Mouse (Mus musculus): Measurements from ENCODE around the gene Nxph3. TPM values are rescaled to one million over a fixed set of nuclear protein-coding genes. Genes with fewer than 3 reads are reported as not detected.

Nxph3 gene
- polyA plus RNA-seq, 2 experiments from 2014 or later = not detected

DNA sequence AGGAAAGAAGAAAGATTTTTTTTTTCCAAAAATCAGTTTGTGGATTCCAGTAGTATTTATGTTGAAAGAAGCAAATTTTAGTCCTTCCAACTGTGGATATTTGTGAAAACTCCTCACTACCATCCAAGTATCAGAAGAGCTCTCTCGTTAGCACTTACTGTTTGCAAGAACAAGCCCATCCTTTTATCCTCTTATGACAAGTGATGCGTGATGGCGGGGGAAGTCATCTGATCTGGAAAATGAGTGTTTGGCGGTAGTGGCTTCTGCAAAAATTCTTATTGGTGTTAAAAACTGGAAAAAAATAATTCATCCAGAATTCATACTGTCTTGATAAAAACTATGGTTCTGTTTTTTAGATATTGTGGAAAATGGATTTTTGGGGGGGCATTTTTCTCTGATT lies 22.1 kb downstream of the Nxph3 start:
- no peak for ATAC-seq

DNA sequence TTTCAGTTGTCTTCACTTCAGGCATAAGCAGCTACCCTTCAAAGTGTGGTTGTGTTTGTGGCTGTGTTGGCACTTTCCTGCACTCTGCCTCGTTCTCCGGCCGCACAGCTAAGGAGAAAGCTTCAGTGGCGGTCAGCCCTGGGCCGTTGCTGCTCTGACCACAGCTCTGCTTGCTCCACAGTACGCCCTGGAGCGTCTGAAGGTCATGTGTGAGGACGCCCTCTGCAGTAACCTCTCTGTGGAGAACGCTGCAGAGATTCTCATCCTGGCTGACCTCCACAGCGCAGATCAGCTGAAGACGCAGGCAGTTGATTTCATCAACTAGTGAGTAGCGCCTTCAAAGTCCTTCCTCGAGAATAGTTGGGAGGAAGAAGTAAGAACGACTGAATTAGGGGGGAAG lies 24.3 kb downstream of the Nxph3 start:
- ATAC-seq = no peak

DNA sequence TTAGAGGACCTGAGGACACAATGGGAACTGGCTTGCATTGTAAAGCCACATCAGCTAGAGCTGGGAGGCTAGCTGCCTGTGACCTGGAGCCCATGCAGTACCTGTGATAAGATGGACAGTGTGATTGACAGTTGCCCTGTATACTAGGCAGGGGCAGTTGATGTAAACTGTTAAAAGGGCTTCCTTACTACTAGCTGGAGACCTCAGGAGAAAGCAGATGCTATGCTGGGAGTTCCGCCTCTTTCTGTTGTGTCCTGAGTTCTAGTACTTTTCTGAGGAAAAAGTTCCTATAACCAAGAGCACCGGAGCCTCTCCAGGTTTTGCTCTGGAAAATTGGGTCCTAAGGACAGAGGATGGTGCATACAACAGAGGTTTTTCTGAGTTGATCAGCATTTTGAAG lies 27.1 kb downstream of the Nxph3 start:
- ATAC-seq = no peak

DNA sequence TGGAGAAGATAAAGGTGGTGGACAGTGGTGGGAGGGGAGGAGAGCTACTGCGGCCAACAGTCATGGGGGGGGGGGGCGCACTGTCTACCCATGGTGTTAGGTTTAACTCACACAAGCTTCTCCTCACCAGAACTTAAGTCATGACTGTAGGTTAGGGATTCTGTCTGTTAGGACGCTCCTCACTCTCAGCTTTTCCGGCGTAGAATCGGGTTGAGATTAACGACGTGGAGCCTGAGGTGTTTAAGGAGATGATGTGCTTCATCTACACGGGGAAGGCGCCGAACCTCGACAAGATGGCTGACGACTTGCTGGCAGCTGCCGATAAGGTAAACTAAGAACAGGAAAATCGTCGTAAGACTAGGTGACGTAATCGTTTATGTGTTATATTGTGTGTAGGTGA lies 28.7 kb downstream of the Nxph3 start:
- ATAC-seq = no peak

DNA sequence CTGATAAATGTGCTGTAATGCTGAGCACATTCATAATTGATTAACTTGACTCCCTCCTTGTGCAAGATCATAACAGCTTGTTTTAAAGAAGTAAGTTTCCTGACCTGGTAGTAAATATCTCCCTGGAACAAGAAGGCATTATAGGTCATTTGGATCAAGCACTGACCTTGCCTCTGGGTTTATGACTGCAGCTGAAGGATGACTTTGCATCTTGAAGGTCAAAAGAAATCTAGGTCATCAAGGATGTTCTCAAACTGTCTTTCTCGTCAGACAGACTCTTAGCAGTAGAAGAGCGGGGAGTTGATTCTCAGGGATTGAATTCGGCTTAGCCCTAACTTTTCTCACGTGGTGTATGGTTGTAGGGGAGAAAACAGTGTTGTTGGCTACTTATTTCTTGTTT lies 33.7 kb downstream of the Nxph3 start:
- ATAC-seq = no peak

DNA sequence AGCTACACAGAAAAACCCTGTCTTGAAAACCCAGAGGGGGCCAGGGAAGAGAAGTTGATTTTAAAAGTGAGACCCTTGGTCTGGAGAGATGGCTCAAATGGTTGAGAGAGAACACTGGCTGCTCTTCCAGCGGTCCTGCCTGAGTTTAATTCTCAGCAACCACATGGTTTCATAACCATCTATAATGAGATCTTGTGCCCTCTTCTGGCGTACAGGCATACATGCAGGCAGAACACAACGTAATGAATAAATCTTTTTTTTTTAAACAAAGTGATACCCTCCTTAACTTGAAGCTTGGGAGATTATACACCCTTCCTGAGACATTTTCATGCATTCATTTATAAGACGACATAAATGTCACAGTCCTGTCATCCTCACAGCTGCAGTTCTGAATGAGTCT lies 34.9 kb downstream of the Nxph3 start:
- ATAC-seq = no peak

DNA sequence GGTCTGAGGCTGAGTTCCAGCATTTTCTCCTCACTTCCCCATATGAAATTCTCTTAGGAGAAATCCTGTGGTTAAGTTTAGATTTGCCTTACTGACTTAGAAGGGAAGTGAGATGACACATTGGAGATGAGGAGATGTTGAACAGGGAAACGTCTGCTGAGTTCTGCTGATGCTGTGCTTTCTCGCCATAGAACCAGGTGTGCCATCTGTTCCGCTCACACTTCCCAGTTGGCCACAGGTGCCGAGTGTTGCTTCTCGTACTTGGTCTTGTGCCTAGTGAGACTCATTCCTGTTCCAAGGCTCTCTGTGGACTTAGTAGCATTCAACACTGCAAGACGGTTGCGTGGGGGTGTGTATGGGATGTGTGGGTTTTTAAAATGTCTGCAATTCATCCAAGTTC lies 38.0 kb downstream of the Nxph3 start:
- ATAC-seq = no peak

DNA sequence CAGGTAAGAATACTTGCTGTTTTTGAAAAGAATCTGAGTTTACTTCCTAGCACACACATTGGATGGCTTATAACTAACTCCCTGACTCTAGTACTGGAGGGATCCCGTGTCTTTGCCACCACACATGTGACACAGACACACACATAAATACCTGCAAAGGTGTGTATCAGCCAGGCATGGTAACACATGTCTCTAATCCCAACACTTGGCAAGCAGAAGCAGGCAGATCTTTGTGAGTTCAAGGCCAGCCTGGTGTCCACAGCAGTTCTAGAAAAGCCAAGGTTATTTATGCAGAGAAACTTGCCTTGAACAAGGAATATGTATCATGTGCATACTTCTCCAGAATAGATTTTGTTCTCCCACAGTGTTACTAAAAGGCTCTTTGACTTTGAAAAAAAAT lies 40.9 kb downstream of the Nxph3 start:
- ATAC-seq = no peak

DNA sequence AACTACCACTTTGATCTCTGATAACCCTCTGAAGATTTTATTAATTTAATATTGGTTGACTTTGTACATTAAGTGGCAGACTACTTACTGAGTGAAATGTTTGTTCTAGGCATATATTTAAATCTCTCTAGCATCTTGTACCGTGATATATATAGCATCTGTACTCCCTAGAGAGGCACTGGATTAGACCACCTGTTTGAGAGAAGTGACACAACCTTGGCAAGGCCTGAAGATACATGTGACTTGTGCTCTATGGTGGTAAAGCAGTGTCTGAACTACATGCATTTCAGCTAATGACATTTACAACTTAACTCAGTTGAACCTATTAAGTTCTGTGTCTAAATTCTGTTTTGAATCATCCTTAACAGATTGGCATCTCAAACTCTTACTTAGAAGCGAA lies 41.4 kb downstream of the Nxph3 start:
- ATAC-seq = no peak

DNA sequence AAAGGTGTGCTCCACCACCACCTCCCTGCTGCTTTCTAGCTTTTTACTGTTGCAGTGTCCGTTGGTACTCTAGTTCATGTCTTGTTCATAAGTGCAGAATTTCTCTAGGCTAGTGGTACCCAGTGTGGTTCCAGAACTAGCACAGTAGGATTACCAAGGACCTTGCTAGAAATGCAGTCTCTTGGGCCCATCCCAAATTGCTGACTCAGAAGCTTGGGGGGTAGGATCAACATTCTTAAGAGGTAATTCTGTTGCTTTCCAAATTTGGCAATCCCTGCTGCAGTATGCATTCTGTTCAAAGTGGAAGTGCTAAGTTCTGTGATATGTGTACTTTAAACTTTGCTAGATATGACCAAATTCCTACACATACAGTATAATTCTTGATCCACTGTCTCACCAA lies 46.6 kb downstream of the Nxph3 start:
- no peak for ATAC-seq

DNA sequence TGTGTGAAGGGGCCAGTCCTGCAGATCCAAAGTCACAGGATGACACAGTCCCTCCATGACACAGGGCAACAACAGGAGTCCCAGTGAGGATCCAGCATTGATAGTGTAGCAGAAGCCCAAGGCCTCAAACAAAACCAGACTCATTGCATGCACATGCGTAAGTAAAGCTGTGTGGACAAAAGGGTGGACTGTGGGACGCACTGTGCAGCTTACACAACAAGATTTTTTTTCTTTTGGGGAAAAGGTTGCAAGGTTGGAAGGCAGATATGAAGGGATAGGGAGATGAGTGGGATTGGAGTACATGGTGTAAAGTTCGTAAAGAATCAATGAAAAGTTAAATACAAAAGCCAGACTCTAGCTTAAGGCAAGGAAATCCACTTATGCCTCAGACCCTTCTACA lies 52.2 kb downstream of the Nxph3 start:
- no peak for ATAC-seq

DNA sequence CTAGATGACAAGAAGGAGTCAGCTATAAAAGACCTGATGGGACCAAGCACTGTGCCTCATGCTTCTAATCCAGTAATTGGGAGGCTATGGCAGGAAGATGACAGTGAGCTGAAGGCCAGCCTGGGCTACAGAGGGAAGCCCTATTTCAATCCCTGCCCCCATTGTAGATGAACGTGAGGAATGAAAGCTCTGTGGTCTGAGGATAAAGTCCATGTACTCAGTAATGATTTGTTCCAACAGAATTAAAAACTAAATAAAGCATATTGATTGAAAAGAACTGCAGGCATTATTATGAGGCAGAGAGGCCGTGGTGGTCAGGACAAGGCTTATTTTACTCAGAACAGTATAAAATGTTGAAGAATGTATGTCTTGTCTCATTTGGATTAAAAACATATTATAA lies 53.5 kb downstream of the Nxph3 start:
- ATAC-seq = no peak

Other genes starting within 250 kb of the Nxph3 start
- 10 to 100 TPM; 44.9 to 65.7 TPM for gene Kat7, start 204.3 kb downstream of the Nxph3 start, polyA plus RNA-seq (2017; shearing (Covaris generic))
- 10 to 100 TPM; 21.1 to 26.9 TPM for gene Fam117a, start 177.6 kb downstream of the Nxph3 start, polyA plus RNA-seq (2017; shearing (Covaris generic))
- gene Slc35b1, start 129.9 kb downstream of the Nxph3 start, polyA plus RNA-seq (2017; shearing (Covaris generic)) = 10 to 100 TPM; 53.8 to 61.1 TPM
- 100 to 1,000 TPM; 176 to 230 TPM for gene Spop, start 100.5 kb downstream of the Nxph3 start, polyA plus RNA-seq (2017; shearing (Covaris generic))
- gene Ngfr, start 73.2 kb upstream of the Nxph3 start, polyA plus RNA-seq (2017; shearing (Covaris generic)) = not detected
- gene Phb, start 152.4 kb upstream of the Nxph3 start, polyA plus RNA-seq (2017; shearing (Covaris generic)) = 100 to 1,000 TPM; 132 to 177 TPM
- gene Zfp652, start 198.1 kb upstream of the Nxph3 start, polyA plus RNA-seq (2017; shearing (Covaris generic)) = 10 to 100 TPM; 15.1 to 21.3 TPM
- 1 to 10 TPM; 7.5 to 8.6 TPM for gene B130006D01Rik, start 209.0 kb upstream of the Nxph3 start, polyA plus RNA-seq (2017; shearing (Covaris generic))